ENCODE assay signal across 8 mouse cellular contexts in genomic region chr6:17675019-17675756, GRCm38 (mm10). TPM values are rescaled to one million over a fixed set of nuclear protein-coding genes. Genes with fewer than 3 reads are reported as not detected.
DNase-seq lines count a peak whose midpoint lies in the region; ATAC-seq lines count a peak whose summit lies in the region.

No protein-coding gene starts in this region.

- no peaks in the 10 kb centered on the region for H3K4me1 ChIP-seq in lung, embryonic 16.5 days (replicated peaks; ENCODE audit: control insufficient read depth, insufficient read depth, low read length)

- no peaks in the 10 kb centered on the region for H3K27me3 ChIP-seq in lung, embryonic 16.5 days (ENCODE audit: control insufficient read depth, insufficient read depth, low read depth, low read length)

- DNase-seq in CD8-positive naive resting alpha-beta T cell, adult 2 months (ENCODE audit: low read depth in 2 of 2, low spot score in 2 of 2): peak; percentile 35 to 54
- peak; percentile 59 for DNase-seq in T-cell, adult 2 months (ENCODE audit: low spot score)
- peak; percentile 53 for DNase-seq in kidney, adult 18-20 months
- DNase-seq in retina, adult 2 months (ENCODE audit: low read depth, low spot score): peak; percentile 29
- peak; percentile 26 to 39 for DNase-seq in urinary bladder, postnatal 36 days (ENCODE audit: low spot score in 2 of 2)

- H3K9me3 ChIP-seq in lung, embryonic 16.5 days (ENCODE audit: control insufficient read depth, low read length): no peaks in the 10 kb centered on the region

- no peak overlapping the region for H3K9ac ChIP-seq in lung, embryonic 16.5 days (ENCODE audit: low read length)

- no peak overlapping the region for H3K4me3 ChIP-seq in lung, embryonic 16.5 days (ENCODE audit: low read length)

- 0 out of 2 replicates have a peak overlapping the region, but pooled peaks have one; percentile 10 for H3K4me2 ChIP-seq in lung, embryonic 16.5 days (ENCODE audit: low read depth, low read length)

- no peak overlapping the region for H3K27ac ChIP-seq in lung, embryonic 16.5 days (ENCODE audit: low read length)

- 22% methylated on average over 12 of the region's 12 CpGs for WGBS in lung, embryonic 16.5 days

- no peaks in the 10 kb centered on the region for H3K36me3 ChIP-seq in lung, embryonic 16.5 days (ENCODE audit: control insufficient read depth, insufficient read depth, low read length)

- ATAC-seq in common myeloid progenitor, adult 5-6 weeks (replicated peaks; ENCODE audit: low read depth, poor library complexity, severe bottlenecking): peak; percentile 91
- ATAC-seq in granulocyte monocyte progenitor cell, adult 5-6 weeks (replicated peaks; ENCODE audit: poor library complexity, severe bottlenecking): peak; percentile 86
- ATAC-seq in lung, embryonic 16.5 days (ENCODE audit: low read depth): peak; percentile 79

RNA-seq across cellular contexts. Expression of gene St7, which starts 17.5 kb away (rescaled TPM):
- total RNA-seq in common myeloid progenitor, adult 5-6 weeks (2017): 43.7 and 56.2 TPM in 2 replicates
- 30.0 and 31.2 TPM in 2 replicates for total RNA-seq in granulocyte monocyte progenitor cell, adult 5-6 weeks (2014; fragmentation: Nextera tagmentation)
- 42.6 and 45.5 TPM in 2 replicates for total RNA-seq in granulocyte monocyte progenitor cell, adult 5-6 weeks (2017)
- polyA plus RNA-seq in lung, embryonic 16.5 days (2015; fragmentation: Nextera tagmentation; extraction: Ambion mirVana): 39.3 and 40.5 TPM in 2 replicates

RNA-seq across cellular contexts. Expression of gene Capza2, which starts 39.2 kb away (rescaled TPM):
- 282 and 287 TPM in 2 replicates for total RNA-seq in common myeloid progenitor, adult 5-6 weeks (2017)
- total RNA-seq in granulocyte monocyte progenitor cell, adult 5-6 weeks (2014; fragmentation: Nextera tagmentation): 193 and 213 TPM in 2 replicates
- total RNA-seq in granulocyte monocyte progenitor cell, adult 5-6 weeks (2017): 372 and 413 TPM in 2 replicates
- 241 and 242 TPM in 2 replicates for polyA plus RNA-seq in lung, embryonic 16.5 days (2015; fragmentation: Nextera tagmentation; extraction: Ambion mirVana)
